Mouse (Mus musculus) midbrain, embryonic 12.5 days (tissue): ENCODE results near the gene 1700109H08Rik. TPM values are rescaled to one million over a fixed set of nuclear protein-coding genes. Genes with fewer than 3 reads are reported as not detected.

Experiments
- ATAC-seq: fragments of 200-750 bp; cut with Nextera tagmentation; 2 replicates; pipeline ENCODE4 v1.8.0; 2017; ENCODE audit warnings: low read depth, moderate TSS enrichment, moderate library complexity; ENCODE audit not compliant: low FRiP score
- H3K27ac ChIP-seq: fragments of 300-500 bp; sonication (generic); replicated peaks from 2 replicates; pipeline ENCODE4 v1.5.1; 2016; ENCODE audit warnings: mild to moderate bottlenecking
- H3K27me3 ChIP-seq: fragments of 300-500 bp; sonication (generic); 2 replicates; pipeline ENCODE4 v1.6.1; 2016; ENCODE audit warnings: mild to moderate bottlenecking
- H3K36me3 ChIP-seq: fragments of 300-500 bp; sonication (generic); 2 replicates; pipeline ENCODE4 v1.6.1; 2016
- H3K4me1 ChIP-seq: fragments of 300-500 bp; sonication (generic); 2 replicates; pipeline ENCODE4 v1.6.1; 2016
- H3K4me2 ChIP-seq: fragments of 300-500 bp; sonication (generic); replicated peaks from 2 replicates; pipeline ENCODE4 v1.6.1; 2016; ENCODE audit warnings: mild to moderate bottlenecking, moderate library complexity
- H3K4me3 ChIP-seq: fragments of 300-500 bp; sonication (generic); 2 replicates; pipeline ENCODE4 v1.5.1; 2016; ENCODE audit warnings: mild to moderate bottlenecking
- H3K9ac ChIP-seq: fragments of 300-500 bp; sonication (generic); replicated peaks from 2 replicates; pipeline ENCODE4 v1.6.1; 2016; ENCODE audit warnings: mild to moderate bottlenecking, moderate library complexity
- H3K9me3 ChIP-seq: fragments of 300-500 bp; sonication (generic); 2 replicates; pipeline ENCODE4 v1.6.1; 2016; ENCODE audit warnings: mild to moderate bottlenecking
- WGBS: fragments of 180-500 bp; shearing (Covaris S2); methylation state at CpG from one replicate; pipeline ENCODE4 v1.1.7; 2016; 5-methylcytosine and 5-hydroxymethylcytosine counted together
- polyA plus RNA-seq: library from polyadenylated mRNA; unstranded; fragments of >200 nt; fragmentation: Nextera tagmentation; extraction: Ambion mirVana; gene quantifications from 2 replicates; pipeline ENCODE4 v1.2.1, GENCODE M21; 2016

The 1700109H08Rik gene
- polyA plus RNA-seq, 1 experiment from 2014 or later = 4.9 TPM

GRCm38 (mm10) chr5:3546226-3546625, 25.1 kb upstream of the 1700109H08Rik start:
- Histone ChIP-seq H3K4me2 (no peak overlapping the region), H3K27ac (no peak overlapping the region), H3K27me3 (no peaks in the 10 kb centered on the region), H3K9me3 (no peaks in the 10 kb centered on the region), H3K4me1 (peaks cover 13% of the 10 kb centered on the region), H3K9ac (no peak overlapping the region), H3K36me3 (peaks cover 4% of the 10 kb centered on the region; the same call in 1 of the 2 replicates), H3K4me3 (no peak overlapping the region)
- WGBS = 84% methylated on average over 1 of the region's 1 CpGs
- ATAC-seq = no peak

DNA sequence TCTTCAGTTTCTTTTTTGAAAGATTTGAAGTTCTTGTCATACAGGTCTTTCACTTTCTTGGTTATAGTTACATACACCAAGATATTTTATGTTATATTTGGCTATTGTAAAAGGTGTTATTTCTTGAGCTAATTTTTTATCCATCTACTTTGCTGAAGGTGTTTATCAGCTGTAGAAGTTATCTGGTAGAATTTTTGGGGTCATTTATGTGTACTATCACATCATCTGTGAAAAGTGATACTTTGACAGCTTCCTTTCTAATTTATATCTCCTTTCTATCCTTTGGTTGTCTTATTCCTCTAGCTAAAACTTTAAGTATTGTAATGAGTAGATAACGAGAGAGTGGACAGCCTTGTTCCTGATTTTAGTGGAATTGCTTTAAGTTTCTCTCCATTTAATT, 19.9 kb upstream of the 1700109H08Rik start:
- Histone ChIP-seq H3K4me1 (no peaks in the 10 kb centered on the region), H3K27ac (no peak overlapping the region), H3K9ac (no peak overlapping the region), H3K4me3 (no peak overlapping the region), H3K4me2 (no peak overlapping the region), H3K36me3 (peaks cover 20% of the 10 kb centered on the region), H3K9me3 (no peaks in the 10 kb centered on the region), H3K27me3 (no peaks in the 10 kb centered on the region)
- 97% methylated on average over 1 of the region's 1 CpGs for WGBS
- no peak for ATAC-seq

GRCm38 (mm10) chr5:3554198-3554597, 17.2 kb upstream of the 1700109H08Rik start:
- no peak overlapping the region for H3K4me2 ChIP-seq
- no peak overlapping the region for H3K9ac ChIP-seq
- no peak overlapping the region for H3K4me3 ChIP-seq
- no peaks in the 10 kb centered on the region for H3K27me3 ChIP-seq
- H3K4me1 ChIP-seq = no peaks in the 10 kb centered on the region
- WGBS = 94% methylated on average over 2 of the region's 2 CpGs
- H3K9me3 ChIP-seq = no peaks in the 10 kb centered on the region
- H3K36me3 ChIP-seq = peaks cover 27% of the 10 kb centered on the region
- no peak overlapping the region for H3K27ac ChIP-seq
- no peak for ATAC-seq

- WGBS = 97% methylated on average over 2 of the region's 2 CpGs
- no peak for ATAC-seq
These were observed 3.5 kb downstream of the 1700109H08Rik start for GRCm38 (mm10) chr5:3574825-3575224.

DNA sequence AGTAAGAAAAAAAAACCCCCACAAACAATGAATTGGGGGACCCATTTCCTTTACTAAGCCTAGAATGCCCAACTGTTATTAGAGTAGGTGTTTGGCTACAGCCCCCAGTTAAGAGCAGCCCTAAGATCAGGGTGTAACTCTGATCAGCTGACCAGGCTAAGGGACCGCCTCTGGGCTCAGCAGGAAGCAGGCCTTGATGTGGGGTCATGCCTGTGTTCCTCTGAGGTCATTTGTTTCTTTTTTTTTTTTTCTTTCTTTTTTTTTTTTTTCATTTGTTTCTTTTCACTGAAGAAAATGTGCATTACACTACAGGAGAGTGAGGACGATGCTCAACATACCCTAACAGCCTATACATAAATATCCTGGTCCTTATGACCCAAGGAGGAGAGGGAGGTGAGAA, 6.6 kb downstream of the 1700109H08Rik start:
- no peak overlapping the region for H3K4me2 ChIP-seq
- H3K36me3 ChIP-seq = peaks cover 93% of the 10 kb centered on the region

More at GRCm38 (mm10) chr5:3574825-3575224, 3.5 kb downstream of the 1700109H08Rik start:
- Histone ChIP-seq H3K27me3 (no peaks in the 10 kb centered on the region), H3K4me1 (no peaks in the 10 kb centered on the region), H3K9ac (no peak overlapping the region), H3K36me3 (peaks cover 96% of the 10 kb centered on the region), H3K27ac (no peak overlapping the region), H3K4me3 (no peak overlapping the region), H3K4me2 (no peak overlapping the region), H3K9me3 (no peaks in the 10 kb centered on the region)

DNA sequence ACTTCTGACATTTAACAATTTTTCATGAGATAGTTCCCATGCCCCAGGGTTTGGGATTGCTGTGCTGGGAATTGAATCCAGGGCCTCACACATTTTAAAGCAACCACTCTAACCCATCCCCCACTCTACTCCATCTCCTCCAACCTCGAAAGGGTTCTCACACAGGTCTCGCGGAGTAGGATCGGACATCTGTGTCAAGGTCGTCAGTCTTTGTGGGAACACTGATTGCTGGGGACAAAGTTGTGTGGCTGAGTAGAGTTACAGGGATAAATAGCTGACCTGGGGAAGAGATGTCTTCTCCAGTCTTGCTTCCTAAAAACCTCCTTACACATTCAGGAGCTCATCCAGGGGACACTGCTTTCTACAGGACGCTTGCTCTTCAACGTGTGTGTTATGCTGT, 7.7 kb downstream of the 1700109H08Rik start:
- 94% methylated on average over 7 of the region's 7 CpGs for WGBS
- Histone ChIP-seq H3K36me3 (peaks cover 93% of the 10 kb centered on the region), H3K27ac (no peak overlapping the region), H3K9me3 (no peaks in the 10 kb centered on the region), H3K4me3 (no peak overlapping the region), H3K4me1 (no peaks in the 10 kb centered on the region), H3K9ac (no peak overlapping the region), H3K27me3 (no peaks in the 10 kb centered on the region), H3K4me2 (no peak overlapping the region)
- ATAC-seq = no peak

More for the DNA sequence above, 6.6 kb downstream of the 1700109H08Rik start:
- Histone ChIP-seq H3K27me3 (no peaks in the 10 kb centered on the region), H3K9ac (no peak overlapping the region), H3K27ac (no peak overlapping the region), H3K4me1 (no peaks in the 10 kb centered on the region), H3K4me3 (no peak overlapping the region), H3K9me3 (no peaks in the 10 kb centered on the region)
- no peak for ATAC-seq
- WGBS = 92% methylated on average over 2 of the region's 2 CpGs

GRCm38 (mm10) chr5:3595693-3596398, 24.5 kb downstream of the 1700109H08Rik start, which contains the start of gene Pex1:
Pex1 (plus strand) TSS chr5:3596066.
- Histone ChIP-seq H3K9ac (peak within 1 kb of the TSS; percentile 65), H3K4me2 (peak within 1 kb of the TSS; percentile 79), H3K9me3 (no peaks in the 10 kb centered on the region), H3K27me3 (no peaks in the 10 kb centered on the region), H3K4me1 (peaks cover 15% of the 10 kb centered on the region), H3K4me3 (peak within 1 kb of the TSS; percentile 73), H3K36me3 (peaks cover 13% of the 10 kb centered on the region), H3K27ac (peak within 1 kb of the TSS; percentile 58)
- peak; percentile 97 for ATAC-seq
- WGBS = under 1% methylated on average over 50 of the region's 50 CpGs

- peak within 1 kb of the TSS; percentile 58 for H3K27ac ChIP-seq
- under 1% methylated on average over 31 of the region's 31 CpGs for WGBS
- no peaks in the 10 kb centered on the region for H3K27me3 ChIP-seq
- H3K9ac ChIP-seq = peak within 1 kb of the TSS; percentile 65
- peaks cover 15% of the 10 kb centered on the region for H3K4me1 ChIP-seq
- H3K4me2 ChIP-seq = peak within 1 kb of the TSS; percentile 79
- H3K36me3 ChIP-seq = peaks cover 8% of the 10 kb centered on the region
- peak within 1 kb of the TSS; percentile 73 for H3K4me3 ChIP-seq
- no peaks in the 10 kb centered on the region for H3K9me3 ChIP-seq
- peak; percentile 84 for ATAC-seq
These were observed 25.0 kb downstream of the 1700109H08Rik start, which contains the start of gene Rbm48 for GRCm38 (mm10) chr5:3596399-3596766. Rbm48 (minus strand) TSS chr5:3596585.

DNA sequence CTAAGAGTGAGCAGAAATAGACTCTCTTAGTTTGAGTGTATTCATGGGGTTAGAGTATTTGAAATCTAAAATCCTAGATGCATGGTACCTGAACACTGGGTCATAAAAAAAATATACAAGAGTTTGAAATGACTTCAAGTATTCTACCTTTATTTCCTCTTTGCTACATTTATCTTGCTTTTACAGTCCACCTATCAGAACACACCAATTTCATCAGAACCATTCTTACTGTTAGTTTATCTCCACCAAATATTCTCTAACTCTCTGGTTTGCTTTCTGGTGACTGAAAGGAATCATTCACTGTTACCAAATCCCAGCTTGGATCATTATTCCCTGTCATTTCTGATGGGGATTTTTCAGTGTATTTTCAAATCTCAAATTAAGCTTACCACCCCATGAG, 25.8 kb downstream of the 1700109H08Rik start:
- Histone ChIP-seq H3K4me2 (peak overlapping the region; percentile 79), H3K9me3 (no peaks in the 10 kb centered on the region), H3K27ac (no peak overlapping the region), H3K27me3 (no peaks in the 10 kb centered on the region), H3K36me3 (0 out of 2 replicates have a peak, but pooled peaks cover under 1% of the 10 kb centered on the region), H3K9ac (0 out of 2 replicates have a peak overlapping the region, but pooled peaks have one; percentile 60), H3K4me3 (peak overlapping the region; percentile 73), H3K4me1 (peaks cover 15% of the 10 kb centered on the region)
- ATAC-seq = no peak

DNA sequence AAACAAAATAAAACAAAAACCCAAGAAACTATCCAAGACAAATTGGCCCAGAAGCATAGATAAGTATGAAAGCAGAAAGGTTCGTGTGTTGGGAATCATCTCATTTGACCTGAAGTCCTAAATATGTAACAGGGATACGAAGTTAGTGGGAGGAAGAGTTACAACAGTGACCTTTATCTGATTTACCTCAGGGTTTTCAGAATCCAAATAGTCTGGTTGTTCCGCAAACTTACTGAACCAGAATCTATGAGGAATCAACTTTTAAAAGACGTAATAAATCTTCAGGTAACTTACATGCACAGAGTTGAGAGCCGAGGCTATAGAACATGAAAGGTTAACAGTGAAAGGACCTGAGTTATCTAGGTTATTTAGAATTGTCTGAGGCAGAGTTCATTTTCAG, 27.4 kb downstream of the 1700109H08Rik start:
- Histone ChIP-seq H3K4me2 (no peak overlapping the region), H3K9ac (no peak overlapping the region), H3K4me1 (peaks cover 15% of the 10 kb centered on the region), H3K27me3 (no peaks in the 10 kb centered on the region), H3K27ac (no peak overlapping the region), H3K4me3 (no peak overlapping the region), H3K36me3 (no peaks in the 10 kb centered on the region), H3K9me3 (no peaks in the 10 kb centered on the region)
- ATAC-seq = no peak
- 92% methylated on average over 5 of the region's 5 CpGs for WGBS

GRCm38 (mm10) chr5:3600298-3600697, 28.9 kb downstream of the 1700109H08Rik start:
- no peak overlapping the region for H3K4me2 ChIP-seq
- no peaks in the 10 kb centered on the region for H3K27me3 ChIP-seq
- no peak overlapping the region for H3K4me3 ChIP-seq
- H3K9me3 ChIP-seq = no peaks in the 10 kb centered on the region
- WGBS = 95% methylated on average over 1 of the region's 1 CpGs
- no peak overlapping the region for H3K27ac ChIP-seq
- no peak overlapping the region for H3K9ac ChIP-seq
- ATAC-seq = no peak
- peaks cover 9% of the 10 kb centered on the region for H3K4me1 ChIP-seq
- peaks cover 5% of the 10 kb centered on the region; the same call in 1 of the 2 replicates for H3K36me3 ChIP-seq

DNA sequence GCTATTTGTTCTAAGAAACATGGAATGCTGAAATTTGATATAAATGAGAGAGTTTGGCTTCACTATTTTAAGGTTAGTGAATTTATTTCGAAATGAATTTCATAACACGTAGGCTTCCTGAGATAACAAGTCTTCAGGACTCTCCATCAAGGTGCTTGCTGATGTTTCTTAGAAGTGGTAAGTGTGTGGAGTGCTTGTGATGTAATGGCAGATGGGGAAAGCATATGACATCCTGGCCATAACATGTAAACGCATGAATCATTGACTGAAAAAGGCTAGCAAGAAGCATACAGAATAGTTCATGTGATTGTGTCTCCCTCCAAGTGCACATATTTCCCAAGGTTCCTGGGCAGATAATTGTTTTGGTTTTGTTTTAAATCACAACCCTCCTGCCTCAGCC, 29.4 kb downstream of the 1700109H08Rik start:
- no peak overlapping the region for H3K27ac ChIP-seq
- H3K9me3 ChIP-seq = no peaks in the 10 kb centered on the region
- H3K36me3 ChIP-seq = peaks cover 10% of the 10 kb centered on the region
- no peak for ATAC-seq
- peaks cover 6% of the 10 kb centered on the region; the same call in 1 of the 2 replicates for H3K4me1 ChIP-seq
- 92% methylated on average over 3 of the region's 3 CpGs for WGBS
- no peak overlapping the region for H3K4me3 ChIP-seq
- H3K4me2 ChIP-seq = no peak overlapping the region
- H3K9ac ChIP-seq = no peak overlapping the region
- H3K27me3 ChIP-seq = no peaks in the 10 kb centered on the region
